Mouse (Mus musculus) kidney, adult 2 months (tissue): ENCODE measurements at regions not wholly inside any gene's neighbourhood (a gene's known extent, or its start where the extent isn't known, plus 50 kb on each side); places are given as distances from the start of the nearest gene placed in this dataset.
"Not testable (repeated sequence)": the region's sequence is repeated elsewhere in the genome, so short reads cannot be mapped to it uniquely, and the experiment has no call there.

Experiments
- DNase-seq: peaks from one replicate; pipeline ENCODE4 v3.0.0; 2021
- H3K27ac ChIP-seq: fragments of 200-500 bp; 2 replicates; pipeline ENCODE4 v1.5.1; 2012; ENCODE audit warnings: low read depth, low read length, control low read depth, inconsistent platforms; ENCODE audit not compliant: insufficient read depth
- H3K27me3 ChIP-seq: fragments of 200-500 bp; replicated peaks from 2 replicates; pipeline ENCODE4 v1.6.1; 2012; ENCODE audit warnings: mild to moderate bottlenecking, moderate library complexity, low read length, inconsistent platforms; ENCODE audit not compliant: control insufficient read depth, insufficient read depth
- H3K36me3 ChIP-seq: fragments of 200-500 bp; 2 replicates; pipeline ENCODE4 v1.6.1; 2012; ENCODE audit warnings: mild to moderate bottlenecking, moderate library complexity, low read length, inconsistent platforms; ENCODE audit not compliant: control insufficient read depth, insufficient read depth
- H3K4me1 ChIP-seq: fragments of 200-500 bp; 2 replicates; pipeline ENCODE4 v1.6.1; 2011; ENCODE audit warnings: low read length; ENCODE audit not compliant: control insufficient read depth, insufficient read depth
- H3K4me3 ChIP-seq: fragments of 200-500 bp; 2 replicates; pipeline ENCODE4 v1.5.1; 2011; ENCODE audit warnings: mild to moderate bottlenecking, low read depth, low read length, control low read depth; ENCODE audit not compliant: insufficient read depth
- CTCF ChIP-seq: fragments of 200-500 bp; conservative IDR thresholded peaks from 2 replicates; pipeline ENCODE4 v1.5.1; 2011; ENCODE audit warnings: low read depth, mild to moderate bottlenecking, control low read depth, low read length, moderate library complexity, mixed read lengths; ENCODE audit not compliant: insufficient read depth, insufficient read length
- POLR2A ChIP-seq: fragments of 200-500 bp; IDR thresholded peaks from one replicate; pipeline ENCODE4 v1.6.1; 2011; ENCODE audit warnings: low read depth, low read length, control low read depth
- WGBS: fragments of 180-500 bp; shearing (Covaris S2); methylation state at CpG from one replicate; pipeline ENCODE4 v1.1.7; 2018; 5-methylcytosine and 5-hydroxymethylcytosine counted together

DNA sequence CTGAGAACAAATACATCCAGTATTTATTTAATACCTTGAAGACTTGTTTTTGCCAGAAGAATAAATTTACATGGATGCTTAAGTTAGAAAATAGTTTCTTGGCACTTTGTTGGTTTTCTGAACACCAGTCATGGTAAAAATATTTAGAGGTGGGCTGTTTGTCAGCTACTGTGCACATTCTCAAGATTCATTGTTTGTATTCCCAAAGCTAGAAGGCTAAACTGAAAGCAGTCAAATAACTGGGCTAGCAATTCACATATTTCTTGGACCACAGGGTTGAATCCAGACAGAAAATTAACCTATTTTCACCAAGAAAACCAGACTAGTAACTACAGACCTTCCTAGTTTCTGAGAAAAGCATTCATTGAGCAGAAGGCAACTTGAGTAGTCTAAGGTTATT is 488.1 kb upstream of the Klf6 start:
- no peak overlapping the region for H3K4me3 ChIP-seq
- no peak for DNase-seq
- H3K27me3 ChIP-seq = no peaks in the 10 kb centered on the region
- TF ChIP-seq POLR2A (no peak), CTCF (no peak)
- H3K4me1 ChIP-seq = no peaks in the 10 kb centered on the region
- H3K36me3 ChIP-seq = no peaks in the 10 kb centered on the region
- no peak overlapping the region for H3K27ac ChIP-seq

DNA sequence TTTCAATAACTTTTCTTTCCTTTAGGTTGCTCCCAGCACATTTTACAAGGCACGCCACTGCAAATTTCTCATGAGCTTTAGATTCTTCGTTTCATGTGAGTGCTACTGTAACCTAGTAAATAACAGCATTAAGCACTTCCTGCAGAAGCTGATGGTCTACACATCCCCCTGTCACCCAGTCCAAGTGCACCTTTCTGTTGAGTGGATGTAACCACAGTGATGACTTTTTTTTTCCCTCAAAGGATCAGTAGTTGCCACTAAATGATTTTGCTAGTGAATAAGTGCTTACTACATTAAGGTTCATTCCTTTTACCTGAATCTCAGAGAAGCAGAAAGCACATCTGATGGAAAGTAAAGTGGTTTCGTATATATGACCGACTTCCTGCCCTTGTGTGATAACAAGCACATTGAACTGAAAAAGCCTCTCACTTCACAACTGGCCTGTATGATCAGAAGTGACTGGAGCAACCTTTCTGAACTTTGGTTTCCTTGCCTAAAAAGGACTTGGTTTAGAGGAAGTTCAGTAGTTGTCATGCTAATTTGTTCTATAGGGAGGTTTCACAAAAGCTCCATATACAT is 453.0 kb upstream of the Klf6 start:
- TF ChIP-seq POLR2A (no peak), CTCF (no peak)
- Histone ChIP-seq H3K27me3 (no peaks in the 10 kb centered on the region), H3K4me1 (no peaks in the 10 kb centered on the region), H3K36me3 (no peaks in the 10 kb centered on the region), H3K27ac (no peak overlapping the region), H3K4me3 (no peak overlapping the region)
- 90% methylated on average over 4 of the region's 4 CpGs for WGBS
- no peak for DNase-seq

DNA sequence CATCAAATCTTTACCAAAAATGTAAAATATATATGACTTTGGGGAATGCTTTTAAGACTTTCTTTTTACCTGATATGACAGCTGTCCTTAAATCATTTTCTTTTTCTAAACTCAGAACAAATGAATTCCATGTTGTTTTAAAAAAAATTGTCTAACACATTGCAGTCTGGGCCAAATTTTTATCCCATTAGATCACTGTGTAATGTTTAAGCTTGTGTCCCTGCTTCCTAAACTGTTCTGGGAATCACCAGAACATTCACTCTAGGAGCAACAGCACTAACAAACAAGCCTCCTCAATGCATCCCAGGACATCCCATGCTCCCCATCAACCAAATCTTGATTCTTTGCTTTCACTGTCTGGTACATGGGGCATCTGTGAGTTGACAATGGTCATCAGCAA is 449.2 kb upstream of the Klf6 start:
- H3K4me1 ChIP-seq = no peaks in the 10 kb centered on the region
- H3K27ac ChIP-seq = no peak overlapping the region
- no peaks in the 10 kb centered on the region for H3K27me3 ChIP-seq
- H3K36me3 ChIP-seq = no peaks in the 10 kb centered on the region
- H3K4me3 ChIP-seq = no peak overlapping the region
- TF ChIP-seq POLR2A (no peak), CTCF (no peak)
- no peak for DNase-seq

DNA sequence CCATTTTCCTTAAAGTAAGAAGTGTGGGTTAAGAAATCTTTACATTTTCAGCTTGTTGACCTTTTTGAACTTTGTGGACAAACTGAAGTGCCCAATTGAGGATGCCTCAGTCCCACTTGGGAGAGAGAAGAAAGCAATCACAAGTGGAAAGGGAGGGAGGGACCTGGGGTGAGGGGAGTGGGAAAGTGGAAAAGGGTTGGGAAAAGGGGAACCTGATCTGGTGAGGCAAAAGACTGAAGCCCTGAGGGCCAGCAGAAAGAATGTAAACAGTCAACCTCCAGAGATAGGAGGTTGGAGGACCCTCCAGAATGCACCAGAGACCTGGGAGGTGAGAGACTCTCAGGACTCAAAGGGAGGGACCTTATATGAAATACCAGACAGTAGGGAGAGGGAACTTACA is 448.3 kb upstream of the Klf6 start:
- H3K36me3 ChIP-seq = not testable (repeated sequence)

DNA sequence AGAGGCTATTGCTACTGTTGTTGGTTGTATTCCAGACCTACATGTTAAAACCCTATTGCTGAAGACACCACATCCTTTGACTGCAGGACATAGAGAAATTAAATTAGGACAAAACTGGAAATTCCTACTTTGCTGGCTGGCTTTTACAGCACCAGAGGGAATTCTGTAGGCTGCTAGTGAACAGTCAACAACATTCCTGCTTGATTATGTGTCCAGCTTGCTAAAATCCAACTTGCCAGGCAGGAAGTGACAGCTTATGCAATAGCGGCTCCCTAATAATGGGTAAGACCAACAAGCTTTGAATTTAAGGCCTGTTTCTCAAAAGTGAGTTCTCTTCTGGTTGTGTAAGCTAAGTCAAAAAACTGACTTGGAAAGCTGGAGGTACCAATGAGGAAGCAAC is 437.2 kb upstream of the Klf6 start:
- WGBS = 70% methylated on average over 1 of the region's 1 CpGs
- H3K4me1 ChIP-seq = peaks cover 4% of the 10 kb centered on the region; the same call in 1 of the 2 replicates
- H3K4me3 ChIP-seq = no peak overlapping the region
- TF ChIP-seq POLR2A = no peak
- TF ChIP-seq CTCF = no peak
- H3K36me3 ChIP-seq = no peaks in the 10 kb centered on the region
- H3K27me3 ChIP-seq = no peaks in the 10 kb centered on the region; the same call in 1 of the 2 replicates
- peak overlapping the region; percentile 23 for H3K27ac ChIP-seq
- peak; percentile 46 for DNase-seq

More for the DNA sequence above, 448.3 kb upstream of the Klf6 start:
- H3K27ac ChIP-seq, H3K4me1 ChIP-seq, H3K4me3 ChIP-seq, DNase-seq, H3K27me3 ChIP-seq: not testable (repeated sequence)

DNA sequence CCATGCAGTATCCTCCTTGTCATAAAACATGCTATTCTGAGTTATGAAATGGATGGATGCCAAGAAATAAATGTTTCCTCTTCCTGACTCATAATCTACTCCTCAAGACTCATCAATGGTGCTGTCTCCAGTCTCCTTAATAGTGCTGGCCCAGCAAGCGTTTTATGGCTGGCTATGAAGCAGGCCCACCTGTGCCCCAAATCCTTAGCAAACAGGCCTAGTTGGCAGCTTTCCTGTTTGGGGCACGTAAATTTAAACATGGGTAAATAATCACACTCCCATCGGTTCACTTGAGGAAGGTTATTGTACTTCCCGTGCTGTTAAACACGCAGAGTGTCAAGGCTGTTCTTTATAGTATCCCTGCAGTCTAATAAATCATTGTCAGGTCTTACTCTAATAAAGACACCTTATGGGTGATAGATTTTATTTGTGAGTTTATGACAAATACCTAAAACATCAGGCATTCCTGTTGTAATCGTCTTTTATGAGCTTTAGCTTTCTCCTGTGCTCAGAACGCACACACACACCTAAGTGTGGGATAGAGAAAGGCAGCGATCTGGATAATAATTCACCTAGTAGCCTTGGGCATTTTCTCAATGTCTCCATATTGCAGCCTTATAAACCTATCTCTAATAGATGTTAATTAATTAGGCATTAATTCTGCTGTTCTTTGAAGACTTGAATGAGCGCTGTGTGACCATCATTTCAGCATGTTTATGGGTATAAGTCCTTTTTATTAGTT is 435.6 kb upstream of the Klf6 start:
- H3K27me3 ChIP-seq = no peaks in the 10 kb centered on the region; the same call in 1 of the 2 replicates
- TF ChIP-seq CTCF (no peak), POLR2A (no peak)
- H3K36me3 ChIP-seq = no peaks in the 10 kb centered on the region
- WGBS = 39% methylated on average over 9 of the region's 9 CpGs
- DNase-seq = no peak
- H3K4me3 ChIP-seq = no peak overlapping the region
- no peak overlapping the region for H3K27ac ChIP-seq
- H3K4me1 ChIP-seq = peaks cover 4% of the 10 kb centered on the region; the same call in 1 of the 2 replicates

DNA sequence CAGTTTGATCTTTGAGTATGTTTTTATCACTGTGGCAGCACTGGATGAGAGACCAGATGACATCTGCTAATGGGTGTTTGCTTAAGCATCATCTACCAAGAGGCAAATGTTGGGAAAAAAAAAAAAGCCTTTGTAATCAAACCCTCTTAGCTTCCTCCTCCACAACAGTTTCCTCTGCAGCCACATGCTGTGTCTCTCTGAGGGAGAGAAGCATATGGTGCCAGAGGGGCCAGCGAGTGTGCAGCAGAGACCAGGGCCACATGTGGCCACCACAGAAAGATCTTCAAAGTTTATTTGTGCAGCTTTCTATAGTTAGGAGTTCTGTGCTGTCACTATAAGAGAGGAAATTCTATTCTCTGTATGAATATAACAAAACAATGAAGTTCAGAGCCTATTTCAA is 427.6 kb upstream of the Klf6 start:
- H3K27me3 ChIP-seq = no peaks in the 10 kb centered on the region
- no peak for TF ChIP-seq CTCF
- TF ChIP-seq POLR2A = no peak
- no peak overlapping the region for H3K4me3 ChIP-seq
- no peaks in the 10 kb centered on the region for H3K36me3 ChIP-seq
- no peaks in the 10 kb centered on the region for H3K4me1 ChIP-seq
- DNase-seq = no peak
- 40% methylated on average over 1 of the region's 1 CpGs for WGBS
- no peak overlapping the region for H3K27ac ChIP-seq
